Mouse (Mus musculus) left cerebral cortex, adult 6 months (tissue): Measurements from ENCODE around the gene Klrg1. TPM values are rescaled to one million over a fixed set of nuclear protein-coding genes. Genes with fewer than 3 reads are reported as not detected.

Experiments
- long read RNA-seq, 2 experiments: library from polyadenylated mRNA; unstranded; transcript quantifications; one replicate each; pipeline ENCODE4 v2.0.0; 2019 to 2020
- polyA plus RNA-seq: library from polyadenylated mRNA; unstranded; fragments of <200 nt; fragmentation: Nextera tagmentation; gene quantifications from 2 replicates; pipeline ENCODE4 v1.2.3, GENCODE M21; 2021

Klrg1 gene
- 0.23 and 0.33 TPM in 2 replicates for polyA plus RNA-seq
- long read RNA-seq, experiment 1 = 0 reads
- long read RNA-seq, experiment 2 = 0 reads

GRCm38 (mm10) chr6:122282782-122283181 lies at the start of gene Klrg1:
TSS of gene Klrg1 (minus strand) at chr6:122282882.

GRCm38 (mm10) chr6:122308505-122309393 lies 26.1 kb upstream of the Klrg1 start, which contains the start of gene M6pr:
TSS of gene M6pr (plus strand) at chr6:122308720.

Other genes starting within 250 kb of the Klrg1 start
- gene M6pr, start 25.8 kb upstream of the Klrg1 start, polyA plus RNA-seq = 96.2 and 109 TPM in 2 replicates
- gene Phc1, start 57.7 kb upstream of the Klrg1 start, polyA plus RNA-seq = 6.7 and 8.1 TPM in 2 replicates
- gene Rimklb, start 215.9 kb upstream of the Klrg1 start, polyA plus RNA-seq = 14.5 and 17.3 TPM in 2 replicates
- gene Mfap5, start 223.0 kb upstream of the Klrg1 start, polyA plus RNA-seq = 0.87 and 0.93 TPM in 2 replicates